Mouse (Mus musculus) midbrain, embryonic 14.5 days (tissue): ENCODE results near the gene Mto1. TPM values are rescaled to one million over a fixed set of nuclear protein-coding genes. Genes with fewer than 3 reads are reported as not detected.
"Not testable (repeated sequence)": the region's sequence is repeated elsewhere in the genome, so short reads cannot be mapped to it uniquely, and the experiment has no call there.

Source experiments
- ATAC-seq: fragments of 200-750 bp; cut with Nextera tagmentation; 2 replicates; pipeline ENCODE4 v1.8.0; 2017; ENCODE audit warnings: moderate number of reproducible peaks, moderate library complexity; ENCODE audit not compliant: low FRiP score, low TSS enrichment
- DNase-seq: peaks from one replicate; pipeline ENCODE4 v3.0.0-alpha.2; 2015
- H3K27ac ChIP-seq: fragments of 300-500 bp; sonication (generic); replicated peaks from 2 replicates; pipeline ENCODE4 v1.5.1; 2014; ENCODE audit warnings: mild to moderate bottlenecking, low read depth, low read length, moderate library complexity
- H3K27me3 ChIP-seq: fragments of 300-500 bp; sonication (generic); 2 replicates; pipeline ENCODE4 v1.6.1; 2014; ENCODE audit warnings: low read length, control low read depth, mixed read lengths; ENCODE audit not compliant: control insufficient read depth, insufficient read depth
- H3K36me3 ChIP-seq: fragments of 300-500 bp; sonication (generic); 2 replicates; pipeline ENCODE4 v1.6.1; 2014; ENCODE audit warnings: low read length, control low read depth; ENCODE audit not compliant: control insufficient read depth, insufficient read depth
- H3K4me1 ChIP-seq: fragments of 300-500 bp; sonication (generic); 2 replicates; pipeline ENCODE4 v1.6.1; 2014; ENCODE audit warnings: mild to moderate bottlenecking, antibody characterized with exemption, low read length, control low read depth; ENCODE audit not compliant: control insufficient read depth, insufficient read depth
- H3K4me2 ChIP-seq: fragments of 300-500 bp; sonication (generic); 2 replicates; pipeline ENCODE4 v1.6.1; 2014; ENCODE audit warnings: mild to moderate bottlenecking, low read length, moderate library complexity
- H3K4me3 ChIP-seq: fragments of 300-500 bp; sonication (generic); replicated peaks from 2 replicates; pipeline ENCODE4 v1.5.1; 2014; ENCODE audit warnings: low read depth, low read length
- H3K9ac ChIP-seq: fragments of 300-500 bp; sonication (generic); replicated peaks from 2 replicates; pipeline ENCODE4 v1.6.1; 2014; ENCODE audit warnings: mild to moderate bottlenecking, low read length, moderate library complexity
- H3K9me3 ChIP-seq: fragments of 300-500 bp; sonication (generic); 2 replicates; pipeline ENCODE4 v1.6.1; 2016; ENCODE audit warnings: low read length, control low read depth, mixed read lengths; ENCODE audit not compliant: control insufficient read depth
- WGBS: fragments of 180-500 bp; shearing (Covaris S2); extraction: QIAGEN DNeasy Blood & Tissue Kit; methylation state at CpG from one replicate; pipeline ENCODE4 v1.1.7; 2014; 5-methylcytosine and 5-hydroxymethylcytosine counted together
- microRNA-seq: library from miRNA; unstranded; fragments of <30 nt; microRNA quantifications from one replicate; pipeline ENCODE4, GENCODE M21; 2016
- polyA plus RNA-seq: library from polyadenylated mRNA; unstranded; fragments of >200 nt; fragmentation: Nextera tagmentation; extraction: Ambion mirVana; gene quantifications from 2 replicates; pipeline ENCODE4 v1.2.1, GENCODE M21; 2014

Gene Mto1
- polyA plus RNA-seq, 1 experiment from 2014 or later, result 27.4 TPM

DNA sequence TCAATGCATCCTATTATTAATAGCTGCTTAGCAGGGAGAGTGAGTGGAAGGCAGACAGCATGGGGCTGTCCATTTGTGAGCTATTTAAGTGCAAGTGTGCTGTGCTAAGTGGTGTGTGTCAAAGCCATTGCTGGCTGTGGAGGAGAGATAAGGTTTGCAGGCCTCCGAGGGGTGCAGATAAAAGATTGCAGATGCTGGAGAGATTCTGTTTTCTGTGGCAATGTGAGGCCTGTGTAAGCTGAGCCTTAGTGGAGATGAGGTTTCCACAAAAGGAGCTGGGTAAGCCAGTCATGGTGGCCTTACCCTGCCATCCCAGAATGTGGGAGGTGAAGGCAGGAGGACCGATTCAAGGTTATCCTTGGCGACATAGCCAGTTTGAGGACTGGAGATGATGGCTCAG lies 68.1 kb downstream of the Mto1 start:
- DNase-seq (peak; percentile 15), ATAC-seq (no peak)
- Histone ChIP-seq H3K36me3 (no peaks in the 10 kb centered on the region), H3K9ac (no peak overlapping the region), H3K4me2 (no peak overlapping the region), H3K27me3 (no peaks in the 10 kb centered on the region), H3K4me1 (peaks cover 8% of the 10 kb centered on the region), H3K4me3 (no peak overlapping the region), H3K9me3 (no peaks in the 10 kb centered on the region), H3K27ac (no peak overlapping the region)
- WGBS, result 57% methylated on average over 3 of the region's 3 CpGs

- not testable (repeated sequence) for H3K36me3 ChIP-seq, H3K4me2 ChIP-seq, DNase-seq, H3K9me3 ChIP-seq, H3K4me1 ChIP-seq, H3K27me3 ChIP-seq, H3K9ac ChIP-seq, H3K4me3 ChIP-seq, ATAC-seq
- 69% methylated on average over 3 of the region's 3 CpGs for WGBS
- 0 out of 2 replicates have a peak overlapping the region, but pooled peaks have one; percentile 13 for H3K27ac ChIP-seq
These were observed 69.2 kb downstream of the Mto1 start for GRCm38 (mm10) chr9:78517237-78517636.

GRCm38 (mm10) chr9:78520127-78520779 lies 72.2 kb downstream of the Mto1 start:
- peak overlapping the region; percentile 78 for H3K4me2 ChIP-seq
- no peaks in the 10 kb centered on the region for H3K9me3 ChIP-seq
- H3K27me3 ChIP-seq, result no peaks in the 10 kb centered on the region
- H3K4me3 ChIP-seq, result peak overlapping the region; percentile 44
- peak; percentile 85 for DNase-seq
- 3% methylated on average over 15 of the region's 15 CpGs for WGBS
- ATAC-seq, result peak; percentile 81
- peak overlapping the region; percentile 54 for H3K9ac ChIP-seq
- H3K36me3 ChIP-seq, result no peaks in the 10 kb centered on the region
- H3K27ac ChIP-seq, result peak overlapping the region; percentile 73
- peaks cover 8% of the 10 kb centered on the region for H3K4me1 ChIP-seq

- H3K4me3 ChIP-seq, result peak overlapping the region; percentile 44
- peaks cover 8% of the 10 kb centered on the region for H3K4me1 ChIP-seq
- ATAC-seq, result peak; percentile 69
- no peaks in the 10 kb centered on the region for H3K36me3 ChIP-seq
- peak overlapping the region; percentile 54 for H3K9ac ChIP-seq
- H3K27me3 ChIP-seq, result no peaks in the 10 kb centered on the region
- 2% methylated on average over 40 of the region's 40 CpGs for WGBS
- no peaks in the 10 kb centered on the region for H3K9me3 ChIP-seq
- peak overlapping the region; percentile 78 for H3K4me2 ChIP-seq
- peak overlapping the region; percentile 73 for H3K27ac ChIP-seq
- peak; percentile 80 for DNase-seq
These were observed 73.0 kb downstream of the Mto1 start for GRCm38 (mm10) chr9:78520780-78521601.

DNA sequence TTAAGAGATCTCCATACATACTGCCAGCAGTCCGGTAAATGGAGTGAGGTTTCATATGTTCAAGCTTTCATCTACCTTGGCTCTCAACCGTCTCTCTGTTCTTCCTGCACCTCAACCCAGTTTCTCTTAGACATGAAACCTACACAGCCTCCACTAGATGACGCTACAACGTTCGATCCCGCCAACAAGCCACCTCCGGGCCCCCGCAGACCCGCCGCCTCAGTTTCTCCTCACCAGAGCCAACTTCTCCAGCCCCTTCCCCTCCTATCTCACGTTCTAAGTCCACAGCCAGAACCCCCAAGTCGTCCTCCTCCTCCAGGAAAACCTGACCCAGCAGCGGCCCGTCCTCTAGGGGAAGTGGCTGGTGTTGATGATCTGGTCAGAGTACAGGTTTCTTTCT lies 73.7 kb downstream of the Mto1 start:
- Histone ChIP-seq H3K9ac (peak overlapping the region; percentile 54), H3K27ac (peak overlapping the region; percentile 73; the same call in 1 of the 2 replicates), H3K4me1 (peaks cover 8% of the 10 kb centered on the region), H3K4me2 (peak overlapping the region; percentile 78), H3K27me3 (no peaks in the 10 kb centered on the region), H3K9me3 (no peaks in the 10 kb centered on the region), H3K4me3 (peak overlapping the region; percentile 44), H3K36me3 (no peaks in the 10 kb centered on the region)
- WGBS, result 35% methylated on average over 14 of the region's 14 CpGs
- ATAC-seq, result peak; percentile 3; the same call in 1 of the 2 replicates
- DNase-seq, result peak; percentile 62

Small RNAs within 50 kb of the gene (microRNA-seq; reads per million reads assigned to microRNA genes)
- not detected for gene Gm26377

Other genes with a start within 250 kb of the Mto1 start
- not detected in 2 replicates for gene Gsta1, start 217.6 kb upstream of the Mto1 start, polyA plus RNA-seq
- gene Gm3776, start 191.1 kb upstream of the Mto1 start, polyA plus RNA-seq, result not detected in 2 replicates
- gene Gm10639, start 158.3 kb upstream of the Mto1 start, polyA plus RNA-seq, result not detected in 2 replicates
- not detected in 2 replicates for gene Omt2a, start 133.4 kb upstream of the Mto1 start, polyA plus RNA-seq
- not detected in 2 replicates for gene Omt2b, start 120.6 kb upstream of the Mto1 start, polyA plus RNA-seq
- gene Gsta2, start 92.4 kb upstream of the Mto1 start, polyA plus RNA-seq, result not detected in 2 replicates
- 5.1 and 5.9 TPM in 2 replicates for gene Dppa5a, start 80.0 kb upstream of the Mto1 start, polyA plus RNA-seq
- gene Ooep, start 69.5 kb upstream of the Mto1 start, polyA plus RNA-seq, result 6.6 and 6.8 TPM in 2 replicates
- gene Ddx43, start 52.4 kb upstream of the Mto1 start, polyA plus RNA-seq, result 0.35 and 0.53 TPM in 2 replicates
- 0.28 and 0.58 TPM in 2 replicates for gene Cgas, start 5.0 kb upstream of the Mto1 start, polyA plus RNA-seq
- 0.92 and 1.4 TPM in 2 replicates for gene Gm17324, start 578 bp downstream of the Mto1 start, polyA plus RNA-seq
- gene Eef1a1, start 40.9 kb downstream of the Mto1 start, polyA plus RNA-seq, result 3,788 and 4,401 TPM in 2 replicates
- 13.7 and 16.9 TPM in 2 replicates for gene Slc17a5, start 139.8 kb downstream of the Mto1 start, polyA plus RNA-seq
- 0.97 and 1.8 TPM in 2 replicates for gene Cd109, start 167.3 kb downstream of the Mto1 start, polyA plus RNA-seq